Mouse (Mus musculus): ENCODE measurements around the gene Hspa12a. TPM values are rescaled to one million over a fixed set of nuclear protein-coding genes. Genes with fewer than 3 reads are reported as not detected.

The Hspa12a gene
- polyA plus RNA-seq, 1 experiment from 2014 or later: 83.0 TPM

DNA sequence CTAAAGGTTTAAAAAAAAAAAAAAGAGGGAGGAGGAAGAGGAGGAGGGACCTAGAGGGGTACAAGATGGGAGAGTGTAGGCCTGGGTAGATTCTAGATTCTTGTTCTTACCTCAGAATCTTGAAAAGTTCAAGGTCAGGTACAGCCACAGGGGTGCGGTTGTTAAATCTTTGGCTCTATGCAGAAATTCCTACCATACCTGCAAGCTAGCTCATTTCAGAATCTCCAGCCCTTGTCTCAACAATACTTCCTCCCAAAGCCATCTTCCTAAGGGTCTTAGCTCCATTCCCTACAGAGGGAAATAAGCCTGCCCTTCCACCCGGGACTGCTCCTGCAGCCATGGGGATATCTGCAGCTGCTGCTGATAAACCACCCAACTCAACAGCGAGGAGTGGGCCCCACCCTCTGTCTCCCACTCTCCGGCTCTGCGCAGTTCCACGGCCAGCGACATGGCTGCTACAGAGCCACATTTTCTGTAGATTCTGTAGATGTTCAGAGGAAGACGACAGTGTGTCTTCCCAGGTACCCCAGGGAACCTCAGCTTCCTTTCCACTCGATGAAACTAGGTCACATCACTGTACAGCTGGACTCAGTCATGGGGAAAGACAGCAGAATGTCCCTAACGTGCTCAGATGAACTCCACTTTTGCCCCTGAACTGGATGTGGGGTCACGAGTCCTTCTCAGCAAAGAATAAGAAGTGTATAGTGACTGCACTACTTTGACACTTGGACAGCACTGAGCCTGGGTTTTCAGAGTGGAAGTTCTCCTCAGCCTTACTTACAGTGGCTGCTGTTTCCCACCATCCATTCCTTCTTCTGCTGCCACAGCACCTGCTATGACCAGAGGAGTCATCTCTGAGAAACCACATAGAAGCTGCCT lies 70.8 kb downstream of the Hspa12a start:
- Histone ChIP-seq H3K36me3 (no peaks in the 10 kb centered on the region), H3K27me3 (no peaks in the 10 kb centered on the region), H3K9me3 (no peaks in the 10 kb centered on the region), H3K27ac (replicated peaks) (no peak overlapping the region), H3K4me2 (no peak overlapping the region), H3K4me3 (no peak overlapping the region), H3K9ac (no peak overlapping the region), H3K4me1 (replicated peaks) (no peaks in the 10 kb centered on the region; the same call in 1 of the 2 replicates)
- ATAC-seq (ENCODE audit: low read depth): no peak
- WGBS: 83% methylated on average over 11 of the region's 11 CpGs

DNA sequence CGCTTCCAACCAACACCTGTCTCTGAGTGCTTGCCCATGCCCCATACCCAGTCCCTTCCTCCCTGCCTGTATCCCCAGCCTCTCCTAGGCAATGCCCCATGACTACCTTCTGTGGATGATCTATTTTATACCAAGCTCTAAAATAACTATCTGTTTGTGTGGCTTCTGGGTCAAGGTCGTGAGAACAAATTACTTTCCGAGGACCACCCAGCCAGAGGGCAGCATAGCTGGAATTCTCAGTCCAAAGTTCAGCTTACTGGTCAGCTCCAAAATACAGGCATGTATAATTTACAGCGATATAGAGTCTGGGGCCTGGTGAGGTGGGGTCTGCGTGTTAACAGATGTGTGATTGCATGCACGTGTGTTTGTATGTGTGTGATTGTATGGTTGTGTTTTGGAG lies 71.6 kb downstream of the Hspa12a start:
- 80% methylated on average over 6 of the region's 6 CpGs for WGBS
- Histone ChIP-seq H3K4me2 (no peak overlapping the region), H3K4me3 (no peak overlapping the region), H3K9ac (no peak overlapping the region), H3K9me3 (no peaks in the 10 kb centered on the region), H3K36me3 (no peaks in the 10 kb centered on the region), H3K27me3 (no peaks in the 10 kb centered on the region), H3K27ac (replicated peaks) (no peak overlapping the region), H3K4me1 (replicated peaks) (no peaks in the 10 kb centered on the region; the same call in 1 of the 2 replicates)
- ATAC-seq (ENCODE audit: low read depth): no peak

DNA sequence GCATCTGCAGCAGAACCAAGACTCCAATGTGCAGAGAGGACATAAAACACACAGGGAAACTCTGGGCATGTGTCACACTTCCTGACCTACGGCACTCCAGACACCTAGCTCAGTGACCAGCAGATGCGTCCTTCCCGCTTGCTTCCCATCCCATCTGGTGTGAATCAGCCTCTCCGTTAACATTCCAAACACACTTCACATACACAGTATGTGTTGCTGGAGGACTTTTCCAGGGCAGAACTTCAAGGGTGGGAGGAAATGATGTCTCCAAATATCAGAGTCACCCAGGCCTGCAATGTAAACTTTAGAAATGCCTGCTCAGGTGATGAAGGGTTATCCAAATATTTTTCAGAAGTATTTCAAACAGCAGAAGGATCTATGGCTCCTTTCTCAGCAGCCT lies 76.8 kb downstream of the Hspa12a start:
- H3K27me3 ChIP-seq: no peaks in the 10 kb centered on the region
- no peak overlapping the region for H3K4me3 ChIP-seq
- H3K4me1 ChIP-seq (replicated peaks): no peaks in the 10 kb centered on the region; the same call in none of the 2 replicates
- no peak overlapping the region for H3K9ac ChIP-seq
- WGBS: 76% methylated on average over 4 of the region's 4 CpGs
- no peak for ATAC-seq (ENCODE audit: low read depth)
- H3K9me3 ChIP-seq: no peaks in the 10 kb centered on the region
- H3K4me2 ChIP-seq: no peak overlapping the region
- H3K27ac ChIP-seq (replicated peaks): no peak overlapping the region
- H3K36me3 ChIP-seq: no peaks in the 10 kb centered on the region

DNA sequence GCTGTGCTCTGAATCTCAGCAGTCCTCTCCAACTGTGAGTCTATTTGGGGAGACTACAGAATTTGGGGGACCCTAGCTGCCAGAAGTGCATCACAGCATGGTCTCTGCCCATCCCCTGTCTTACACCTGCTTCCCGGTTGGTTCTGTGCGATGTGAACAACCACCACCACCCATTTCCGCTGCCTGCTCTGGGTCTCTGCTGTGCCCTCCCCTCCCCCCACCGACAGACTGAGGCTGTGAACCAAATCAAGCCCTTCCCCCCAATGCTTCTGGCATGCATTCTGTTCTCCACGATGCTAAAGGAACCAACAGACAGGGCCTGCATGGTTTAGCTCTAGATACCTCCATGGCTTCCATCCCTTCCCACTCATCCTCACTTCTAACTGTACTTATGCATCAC lies 78.2 kb downstream of the Hspa12a start:
- Histone ChIP-seq H3K4me3 (no peak overlapping the region), H3K4me2 (no peak overlapping the region), H3K9me3 (no peaks in the 10 kb centered on the region), H3K4me1 (replicated peaks) (peaks cover 10% of the 10 kb centered on the region), H3K27ac (replicated peaks) (no peak overlapping the region), H3K36me3 (no peaks in the 10 kb centered on the region), H3K9ac (no peak overlapping the region), H3K27me3 (no peaks in the 10 kb centered on the region)
- 54% methylated on average over 5 of the region's 5 CpGs for WGBS
- no peak for ATAC-seq (ENCODE audit: low read depth)

DNA sequence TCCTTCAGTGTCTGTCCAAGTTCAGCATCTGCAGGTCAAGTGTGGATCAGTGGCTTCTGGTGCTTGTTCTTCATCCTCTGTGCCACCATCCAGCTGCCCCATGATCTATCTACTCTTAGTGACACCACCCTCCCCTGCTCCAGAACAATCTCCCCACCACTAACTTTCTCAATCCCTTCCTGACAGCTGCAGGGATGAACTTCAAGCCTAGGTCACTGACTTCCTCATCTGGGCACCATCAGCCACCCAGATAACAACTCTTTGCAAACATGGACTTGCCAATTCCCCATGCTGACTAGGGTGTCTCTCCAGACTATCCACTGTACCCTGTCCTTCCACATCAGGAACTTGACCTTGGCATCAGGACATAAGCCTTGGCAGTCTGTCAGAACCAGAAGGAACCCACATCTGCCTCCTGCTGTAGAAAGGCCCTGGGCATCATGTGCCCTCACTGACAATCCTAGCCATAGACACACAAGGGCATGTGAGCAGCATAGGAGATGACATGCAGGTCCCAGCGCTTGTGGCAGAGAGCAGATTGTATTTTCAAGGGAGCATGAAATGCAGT lies 79.4 kb downstream of the Hspa12a start:
- H3K4me2 ChIP-seq: no peak overlapping the region
- no peaks in the 10 kb centered on the region for H3K9me3 ChIP-seq
- no peak for ATAC-seq (ENCODE audit: low read depth)
- peaks cover 22% of the 10 kb centered on the region for H3K4me1 ChIP-seq (replicated peaks)
- H3K27me3 ChIP-seq: no peaks in the 10 kb centered on the region
- no peaks in the 10 kb centered on the region for H3K36me3 ChIP-seq
- H3K9ac ChIP-seq: no peak overlapping the region
- 88% methylated on average over 1 of the region's 1 CpGs for WGBS
- no peak overlapping the region for H3K4me3 ChIP-seq
- H3K27ac ChIP-seq (replicated peaks): no peak overlapping the region

DNA sequence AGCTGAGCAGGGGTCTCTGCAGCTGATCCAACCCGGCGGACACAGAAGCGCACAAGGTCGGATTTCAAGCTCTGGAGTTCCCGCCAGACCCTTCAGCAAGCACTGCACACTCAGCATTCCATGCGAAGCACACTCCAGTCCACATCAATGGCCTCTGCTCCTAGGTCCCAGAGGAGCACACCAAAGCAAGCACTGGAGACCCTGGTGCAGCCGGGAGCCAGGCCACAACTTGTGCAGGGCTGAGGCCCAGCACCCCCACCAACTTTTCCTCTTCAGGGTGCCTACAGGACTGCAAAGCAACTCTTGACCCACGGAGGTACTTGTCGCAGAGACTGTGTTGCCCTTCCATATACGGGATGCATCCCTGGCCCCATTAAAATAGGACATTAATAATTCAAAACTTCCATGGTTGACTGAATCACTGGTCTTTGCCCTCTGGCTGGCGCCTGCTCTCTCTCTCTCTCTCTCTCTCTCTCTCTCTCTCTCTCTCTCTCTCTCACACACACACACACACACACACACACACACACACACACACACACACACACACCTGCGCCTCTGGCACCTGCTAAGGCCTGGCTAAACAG lies 82.2 kb downstream of the Hspa12a start:
- 14% methylated on average over 12 of the region's 12 CpGs for WGBS
- ATAC-seq (ENCODE audit: low read depth): no peak; the same call in 1 of the 2 replicates
- Histone ChIP-seq H3K9me3 (no peaks in the 10 kb centered on the region), H3K27ac (replicated peaks) (peak overlapping the region; percentile 90), H3K27me3 (no peaks in the 10 kb centered on the region), H3K9ac (peak overlapping the region; percentile 85), H3K36me3 (no peaks in the 10 kb centered on the region), H3K4me2 (peak overlapping the region; percentile 82), H3K4me3 (peak overlapping the region; percentile 76), H3K4me1 (replicated peaks) (peaks cover 32% of the 10 kb centered on the region)

DNA sequence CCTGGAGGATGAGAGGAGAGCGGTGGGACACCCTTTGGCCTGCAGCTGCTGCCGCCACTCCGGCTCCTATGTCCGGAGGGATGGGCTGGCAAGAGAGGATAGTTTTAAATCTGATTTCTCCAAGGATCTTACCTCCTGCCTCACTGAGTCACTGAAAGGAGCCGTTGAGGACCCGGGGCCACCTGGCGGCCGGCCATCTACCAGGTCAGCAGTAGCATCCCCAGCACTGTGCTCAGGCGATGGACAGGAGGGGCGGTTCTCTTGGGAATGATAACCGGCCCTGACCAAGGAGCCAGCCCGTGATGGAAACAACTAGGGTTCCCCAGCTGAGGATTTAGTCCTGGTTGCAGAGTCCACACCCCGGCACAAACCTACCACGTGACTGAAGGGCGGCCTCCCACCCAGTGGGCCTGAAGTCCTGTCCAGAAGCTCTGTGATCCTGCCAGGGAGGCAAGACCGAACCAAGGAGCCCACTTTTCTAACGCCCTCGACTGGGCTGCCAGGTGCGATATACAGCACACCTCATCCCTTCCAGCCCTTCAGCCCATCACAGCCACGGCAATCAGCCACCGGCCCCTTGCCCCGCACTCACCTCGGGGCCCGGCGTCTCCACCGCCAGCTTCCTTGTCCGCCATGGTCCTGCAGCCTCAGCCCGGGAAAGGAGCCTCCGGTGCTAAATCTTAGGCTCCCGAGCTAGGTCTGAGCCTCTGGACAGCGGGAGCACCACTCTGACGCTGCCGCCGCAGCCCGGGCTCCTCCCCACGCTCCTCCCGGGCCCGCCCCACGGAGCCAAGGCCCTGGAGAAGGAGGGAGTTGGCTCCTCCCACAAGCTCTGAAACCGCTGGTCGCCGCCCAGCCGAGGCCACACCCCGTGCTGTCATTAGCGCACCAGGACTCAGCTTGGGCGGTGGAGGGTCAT lies 82.9 kb downstream of the Hspa12a start:
- Histone ChIP-seq H3K27me3 (no peaks in the 10 kb centered on the region), H3K4me1 (replicated peaks) (peaks cover 39% of the 10 kb centered on the region), H3K4me2 (peak overlapping the region; percentile 82), H3K4me3 (peak overlapping the region; percentile 76), H3K9me3 (no peaks in the 10 kb centered on the region), H3K9ac (peak overlapping the region; percentile 85), H3K36me3 (no peaks in the 10 kb centered on the region), H3K27ac (replicated peaks) (peak overlapping the region; percentile 90)
- ATAC-seq (ENCODE audit: low read depth): peak; percentile 86
- WGBS: under 1% methylated on average over 46 of the region's 46 CpGs

DNA sequence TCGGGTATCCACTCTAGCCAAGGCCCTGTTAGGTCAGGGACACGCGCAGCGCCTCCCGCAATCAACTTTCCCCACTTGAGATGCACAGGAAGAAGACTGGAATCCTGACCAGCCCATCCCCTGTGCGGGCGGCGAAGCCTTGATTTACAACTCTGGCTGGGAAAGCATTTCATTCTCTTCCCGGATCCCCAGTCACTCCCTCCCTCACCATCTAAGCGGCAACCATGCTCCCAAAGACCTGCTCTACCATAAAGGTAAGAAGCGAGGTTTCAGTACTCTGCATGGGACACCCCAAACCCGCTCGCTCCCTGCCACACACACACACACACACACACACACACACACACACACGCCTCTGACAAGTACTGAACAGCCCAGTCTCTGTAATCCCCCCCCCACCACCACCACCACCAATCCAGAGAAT lies 83.6 kb downstream of the Hspa12a start:
- peak; percentile 44 for ATAC-seq (ENCODE audit: low read depth)

DNA sequence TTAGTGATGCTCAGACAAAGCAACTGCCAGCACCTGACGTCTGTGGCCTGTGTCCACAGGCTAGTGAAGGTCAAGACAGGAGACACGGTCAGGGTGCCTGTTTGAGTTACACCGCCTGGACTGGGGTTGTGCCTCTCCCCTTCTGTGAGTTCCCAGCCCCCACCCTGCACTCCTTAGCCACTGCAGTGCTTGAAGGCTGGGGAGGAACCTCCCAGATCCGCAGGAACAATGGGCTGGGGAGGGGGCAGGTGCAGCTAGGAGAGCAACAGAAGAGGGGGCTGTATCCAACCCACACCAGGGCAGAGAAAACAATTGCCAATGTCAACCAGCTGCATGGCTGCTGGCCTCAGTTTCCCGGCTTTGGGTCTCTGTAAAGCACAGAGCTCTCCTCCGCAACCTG lies 84.1 kb downstream of the Hspa12a start:
- Histone ChIP-seq H3K4me2 (peak overlapping the region; percentile 82), H3K36me3 (no peaks in the 10 kb centered on the region), H3K4me1 (replicated peaks) (peaks cover 51% of the 10 kb centered on the region), H3K27me3 (no peaks in the 10 kb centered on the region), H3K27ac (replicated peaks) (peak overlapping the region; percentile 90), H3K9me3 (no peaks in the 10 kb centered on the region), H3K9ac (peak overlapping the region; percentile 85), H3K4me3 (peak overlapping the region; percentile 76)
- WGBS: 5% methylated on average over 6 of the region's 6 CpGs
- ATAC-seq (ENCODE audit: low read depth): peak; percentile 28

More for the DNA sequence above, 83.6 kb downstream of the Hspa12a start:
- peaks cover 46% of the 10 kb centered on the region for H3K4me1 ChIP-seq (replicated peaks)
- WGBS: 2% methylated on average over 14 of the region's 14 CpGs
- peak overlapping the region; percentile 76 for H3K4me3 ChIP-seq
- no peaks in the 10 kb centered on the region for H3K27me3 ChIP-seq
- H3K9me3 ChIP-seq: no peaks in the 10 kb centered on the region
- peak overlapping the region; percentile 90 for H3K27ac ChIP-seq (replicated peaks)
- H3K36me3 ChIP-seq: no peaks in the 10 kb centered on the region
- peak overlapping the region; percentile 85 for H3K9ac ChIP-seq
- H3K4me2 ChIP-seq: peak overlapping the region; percentile 82

DNA sequence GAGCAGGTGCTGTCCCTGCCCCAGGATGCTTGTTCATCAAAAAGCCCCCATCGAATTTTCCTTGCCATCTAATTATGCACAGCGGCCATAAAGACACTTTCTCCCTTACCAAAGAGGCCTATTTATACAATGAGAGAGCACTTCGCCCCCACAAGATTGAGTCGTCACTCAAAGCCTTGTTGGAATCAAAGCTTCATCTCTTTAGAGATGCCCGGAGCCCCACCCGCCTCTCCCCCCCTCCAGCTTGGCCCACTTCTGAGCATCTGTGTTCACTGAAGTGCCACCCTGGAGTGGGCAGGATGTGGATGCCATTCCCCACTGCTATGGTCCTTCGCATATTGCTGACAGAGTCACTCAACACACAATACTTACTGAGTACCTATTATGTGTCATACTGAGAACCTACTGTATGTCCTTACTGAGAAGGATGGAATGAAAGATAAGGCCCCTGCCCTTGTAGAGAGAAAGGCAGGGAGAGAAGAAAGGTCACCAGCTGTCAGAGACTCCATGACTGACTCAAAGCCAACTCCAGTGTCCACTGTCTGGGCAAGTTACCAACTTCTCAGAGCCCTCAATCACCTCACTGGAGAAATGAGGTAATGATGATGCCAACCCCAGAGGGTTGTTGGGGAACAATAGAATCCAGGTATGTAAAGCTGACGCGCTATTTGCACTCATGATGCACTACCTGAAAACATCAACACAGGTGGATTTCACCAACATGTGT lies 87.2 kb downstream of the Hspa12a start:
- Histone ChIP-seq H3K9me3 (no peaks in the 10 kb centered on the region), H3K4me1 (replicated peaks) (peaks cover 55% of the 10 kb centered on the region), H3K27me3 (no peaks in the 10 kb centered on the region), H3K9ac (no peak overlapping the region), H3K4me3 (no peak overlapping the region), H3K27ac (replicated peaks) (no peak overlapping the region), H3K36me3 (no peaks in the 10 kb centered on the region), H3K4me2 (no peak overlapping the region)
- WGBS: 69% methylated on average over 9 of the region's 9 CpGs
- no peak for ATAC-seq (ENCODE audit: low read depth)

DNA sequence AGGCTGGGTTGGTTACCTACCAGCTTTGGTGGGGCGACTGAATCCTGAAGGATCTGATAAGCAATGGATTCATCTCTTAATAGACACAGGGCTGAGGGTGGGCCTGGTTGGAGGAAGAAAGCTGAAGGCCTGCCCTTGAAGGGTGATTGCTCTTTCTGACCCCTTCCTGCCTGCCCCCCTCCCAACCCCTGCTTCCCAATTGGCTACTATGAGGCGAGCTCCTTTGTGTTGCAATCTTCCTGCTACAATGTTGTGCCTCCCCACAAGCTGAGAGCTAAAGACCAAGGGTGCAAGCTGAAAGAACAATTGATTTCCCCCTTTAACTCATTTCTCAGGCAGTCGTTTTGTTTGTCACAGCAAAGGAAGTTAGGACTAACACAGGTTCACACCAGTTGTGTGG lies 88.6 kb downstream of the Hspa12a start:
- H3K27ac ChIP-seq (replicated peaks): no peak overlapping the region
- no peaks in the 10 kb centered on the region for H3K27me3 ChIP-seq
- H3K4me1 ChIP-seq (replicated peaks): peaks cover 42% of the 10 kb centered on the region
- H3K9me3 ChIP-seq: no peaks in the 10 kb centered on the region
- no peak overlapping the region for H3K4me2 ChIP-seq
- WGBS: 59% methylated on average over 3 of the region's 3 CpGs
- H3K9ac ChIP-seq: no peak overlapping the region
- no peak overlapping the region for H3K4me3 ChIP-seq
- ATAC-seq (ENCODE audit: low read depth): no peak
- H3K36me3 ChIP-seq: no peaks in the 10 kb centered on the region

All from neural tube, embryonic 13.5 days (tissue).